Mouse (Mus musculus) cerebellum, postnatal 36 days (tissue): ENCODE results near the gene Emilin1.
A peak's percentile ranks its signal among the peaks of the same experiment; 100 is the strongest.

Source experiments
- DNase-seq, 2 experiments: peaks; one replicate each; pipeline ENCODE4 v3.0.0; 2021 to 2022; ENCODE audit warnings: mixed read lengths in 2 of 2

Gene Emilin1

GRCm38 (mm10) chr5:30908426-30909299 is 4.5 kb upstream of the Emilin1 start:
- DNase-seq = no peak

DNA sequence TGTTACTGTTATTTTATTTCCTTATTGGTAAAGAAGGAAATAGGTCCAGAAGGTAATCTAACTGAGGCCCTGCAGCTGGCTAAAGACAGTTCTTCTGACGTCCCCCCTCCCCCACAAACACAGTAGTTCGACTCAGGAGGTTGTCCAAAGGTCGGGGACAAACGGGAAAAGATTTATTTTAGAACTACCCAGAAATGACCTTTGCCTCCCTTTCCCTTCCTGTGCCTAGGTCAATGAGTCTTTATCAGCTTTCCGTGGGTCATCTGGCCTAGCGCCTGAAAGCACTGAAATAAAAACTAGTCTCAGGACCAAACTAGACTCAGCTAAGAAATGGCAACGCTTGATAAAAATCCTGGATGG is 3.9 kb upstream of the Emilin1 start:
- no peak for DNase-seq

DNA sequence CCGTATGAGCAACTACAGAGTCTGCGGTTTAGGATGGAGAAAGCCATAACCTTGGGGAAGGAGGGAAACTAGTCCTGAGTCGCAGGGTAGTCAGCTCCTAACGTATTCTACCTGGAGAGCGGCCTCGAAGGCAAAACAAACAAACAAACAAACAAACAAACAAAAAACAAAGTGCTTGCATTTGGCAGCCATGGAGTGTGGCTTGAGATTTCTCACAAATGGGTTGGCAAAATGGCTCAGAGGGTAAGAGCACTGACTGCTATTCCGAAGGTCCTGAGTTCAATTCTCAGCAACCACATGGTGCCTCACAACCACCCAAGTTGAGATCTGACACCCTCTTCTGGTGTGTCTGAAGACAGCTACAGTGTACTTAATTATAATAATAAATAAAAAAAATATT is 3.3 kb upstream of the Emilin1 start:
- DNase-seq = no peak

DNA sequence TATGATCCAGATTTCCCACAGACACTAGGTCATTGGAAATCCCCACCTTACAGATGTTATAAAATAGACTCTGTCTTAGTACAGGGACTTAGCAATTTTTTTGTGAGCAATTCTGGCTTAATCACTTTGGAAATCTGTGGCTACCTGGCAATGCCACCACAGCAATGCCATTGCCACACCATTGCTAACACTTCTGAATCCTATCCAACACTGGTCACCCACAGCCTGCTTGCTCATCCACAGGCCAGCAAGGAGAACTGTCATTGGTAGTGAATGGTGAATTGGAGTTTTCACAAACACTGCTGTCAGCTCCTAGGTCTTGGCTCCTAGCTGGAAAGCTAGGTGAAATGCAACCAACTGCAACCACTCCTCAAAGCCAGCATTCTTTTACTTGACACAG is 2.7 kb upstream of the Emilin1 start:
- DNase-seq = no peak

DNA sequence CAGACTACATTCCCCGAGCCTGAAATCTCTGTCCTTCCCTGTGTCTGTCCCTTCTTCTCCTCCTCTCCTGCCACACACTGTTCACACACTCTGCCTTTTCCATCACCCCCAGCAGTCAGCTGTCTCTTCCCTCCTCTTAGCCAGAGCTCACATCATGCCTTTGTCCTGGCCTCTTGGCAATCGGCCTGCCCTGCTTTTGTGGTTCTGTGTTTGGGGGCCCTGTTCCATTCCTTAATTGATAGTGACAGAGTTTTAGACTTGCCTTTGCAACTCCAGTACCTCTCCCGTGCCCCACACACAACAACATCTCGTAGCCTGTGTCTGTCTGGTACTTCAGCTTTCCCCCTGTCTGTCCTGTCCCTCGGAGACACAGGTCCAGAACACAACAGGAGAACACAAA is 1.0 kb upstream of the Emilin1 start:
- DNase-seq = no peak

- no peak for DNase-seq
These were observed 966 bp downstream of the Emilin1 start for GRCm38 (mm10) chr5:30914101-30914635.

DNA sequence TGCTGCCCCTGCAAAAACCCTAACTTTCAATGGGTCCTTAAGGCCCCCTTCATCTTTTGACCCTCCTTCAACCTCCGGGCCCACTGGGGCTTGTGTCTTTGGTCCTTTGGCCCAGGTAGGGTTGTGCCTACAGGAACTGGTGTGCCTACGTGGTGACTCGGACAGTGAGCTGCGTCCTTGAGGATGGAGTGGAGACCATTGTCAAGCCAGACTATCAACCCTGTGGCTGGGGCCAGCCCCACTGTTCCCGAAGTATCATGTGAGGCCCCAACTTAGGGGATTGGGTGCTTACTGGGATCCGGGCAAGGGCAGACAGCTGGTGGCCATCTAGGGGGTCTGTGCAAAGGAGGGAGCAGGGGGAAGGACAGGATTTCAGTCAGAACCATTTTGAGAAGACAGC is 1.6 kb downstream of the Emilin1 start:
- DNase-seq = no peak

DNA sequence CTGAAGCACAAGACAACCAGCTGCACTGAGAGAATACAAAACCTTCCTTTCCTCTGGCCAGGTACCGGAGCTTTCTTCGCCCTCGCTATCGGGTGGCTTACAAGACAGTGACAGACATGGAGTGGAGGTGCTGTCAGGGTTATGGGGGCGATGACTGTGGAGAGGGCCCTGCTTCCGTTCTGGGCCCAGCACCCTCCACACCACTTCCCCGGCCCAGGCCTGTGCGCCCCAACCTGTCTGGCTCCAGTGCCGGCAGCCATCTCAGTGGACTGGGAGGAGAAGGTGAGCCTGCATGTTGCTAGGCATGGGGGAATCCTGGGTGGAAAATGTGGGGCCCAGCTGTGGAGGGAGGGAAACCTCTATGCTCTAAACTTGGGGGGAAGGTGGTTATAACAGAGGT is 2.3 kb downstream of the Emilin1 start:
- DNase-seq = no peak

DNA sequence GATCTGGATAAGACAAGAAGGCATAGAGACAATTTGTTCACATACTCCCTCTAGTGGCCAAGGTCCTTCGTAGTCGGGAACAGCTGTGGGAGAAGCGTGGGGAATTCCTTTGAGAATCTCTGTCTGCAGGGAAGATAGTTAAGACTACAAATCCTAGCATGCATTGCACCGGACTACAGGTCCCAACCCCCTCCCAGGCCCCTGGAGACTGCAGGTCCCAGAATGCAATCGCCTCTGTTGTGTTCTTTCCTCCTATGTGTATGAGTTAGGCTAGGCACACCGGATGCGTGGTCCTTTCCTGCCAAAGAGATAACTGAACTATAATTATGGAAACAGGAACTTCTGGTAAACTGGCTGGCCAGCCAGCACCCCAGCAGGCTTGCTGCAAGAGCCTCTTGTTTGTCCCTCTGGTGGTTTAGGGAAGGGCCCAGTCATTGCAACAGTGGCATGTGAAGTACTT is 2.8 kb downstream of the Emilin1 start:
- peak; percentile 78 to 81 for DNase-seq

- no peak for DNase-seq
These were observed 3.6 kb downstream of the Emilin1 start for GRCm38 (mm10) chr5:30916841-30917240.

- no peak for DNase-seq
These were observed 4.1 kb downstream of the Emilin1 start for GRCm38 (mm10) chr5:30917348-30917747.

DNA sequence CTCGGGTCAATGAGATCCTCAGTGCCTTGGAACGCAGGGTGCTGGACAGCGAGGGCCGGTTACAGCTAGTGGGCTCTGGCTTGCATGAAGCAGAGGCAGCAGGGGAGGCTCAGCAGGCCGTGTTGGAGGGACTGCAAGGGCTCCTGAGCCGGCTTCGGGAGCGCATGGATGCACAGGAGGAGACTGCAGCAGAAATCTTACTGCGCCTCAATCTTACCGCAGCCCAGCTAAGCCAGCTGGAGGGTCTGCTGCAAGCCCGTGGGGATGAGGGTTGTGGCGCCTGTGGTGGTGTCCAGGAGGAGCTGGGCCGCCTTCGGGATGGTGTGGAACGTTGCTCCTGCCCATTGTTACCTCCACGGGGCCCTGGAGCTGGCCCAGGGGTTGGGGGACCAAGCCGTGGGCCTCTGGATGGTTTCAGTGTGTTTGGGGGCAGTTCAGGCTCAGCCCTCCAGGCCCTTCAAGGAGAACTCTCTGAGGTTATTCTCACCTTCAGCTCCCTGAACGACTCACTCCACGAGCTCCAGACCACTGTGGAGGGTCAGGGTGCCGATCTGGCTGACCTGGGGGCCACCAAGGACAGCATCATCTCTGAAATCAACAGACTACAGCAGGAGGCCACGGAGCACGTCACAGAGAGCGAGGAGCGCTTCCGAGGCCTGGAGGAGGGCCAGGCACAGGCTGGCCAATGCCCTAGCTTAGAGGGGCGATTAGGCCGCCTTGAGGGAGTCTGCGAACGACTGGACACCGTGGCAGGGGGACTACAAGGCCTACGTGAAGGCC is 4.9 kb downstream of the Emilin1 start:
- no peak for DNase-seq

- DNase-seq = no peak
These were observed 5.5 kb downstream of the Emilin1 start for GRCm38 (mm10) chr5:30918691-30919090.

DNA sequence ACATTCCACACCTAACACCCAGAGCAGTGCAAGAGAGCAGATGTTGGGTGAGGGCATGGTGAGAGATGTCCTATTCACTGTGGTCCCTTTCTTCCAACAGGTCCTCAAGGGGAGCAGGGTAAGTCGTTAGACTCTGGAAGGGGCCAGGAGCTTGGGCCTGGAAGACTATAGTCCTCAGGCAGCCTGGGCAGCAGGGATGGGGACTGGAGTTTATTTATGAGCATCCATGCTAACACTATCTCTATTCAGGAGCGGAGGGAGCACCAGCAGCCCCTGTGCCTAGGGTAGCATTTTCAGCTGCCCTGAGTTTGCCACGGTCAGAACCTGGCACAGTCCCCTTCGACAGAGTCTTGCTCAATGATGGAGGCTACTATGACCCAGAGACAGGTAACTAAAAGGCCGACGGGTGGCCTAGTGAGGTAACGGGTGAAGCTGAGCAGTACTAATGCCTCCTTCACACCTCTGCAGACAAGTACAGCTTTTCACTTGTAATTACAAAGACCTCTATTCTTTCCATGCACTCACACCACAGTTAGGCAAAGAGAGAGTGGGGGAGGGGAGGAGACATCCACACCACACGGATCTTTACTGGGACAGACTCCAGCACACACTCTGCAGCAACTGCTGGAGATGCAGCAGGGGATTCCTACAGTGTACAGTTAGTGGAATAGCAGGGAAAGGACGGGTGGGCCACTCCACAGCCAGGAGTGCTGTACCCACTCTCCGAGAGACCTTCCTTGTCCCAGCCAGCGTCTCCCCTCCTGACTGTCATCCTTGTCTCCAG is 6.8 kb downstream of the Emilin1 start:
- no peak for DNase-seq

- DNase-seq = no peak
These were observed 7.4 kb downstream of the Emilin1 start for GRCm38 (mm10) chr5:30920621-30921020.

DNA sequence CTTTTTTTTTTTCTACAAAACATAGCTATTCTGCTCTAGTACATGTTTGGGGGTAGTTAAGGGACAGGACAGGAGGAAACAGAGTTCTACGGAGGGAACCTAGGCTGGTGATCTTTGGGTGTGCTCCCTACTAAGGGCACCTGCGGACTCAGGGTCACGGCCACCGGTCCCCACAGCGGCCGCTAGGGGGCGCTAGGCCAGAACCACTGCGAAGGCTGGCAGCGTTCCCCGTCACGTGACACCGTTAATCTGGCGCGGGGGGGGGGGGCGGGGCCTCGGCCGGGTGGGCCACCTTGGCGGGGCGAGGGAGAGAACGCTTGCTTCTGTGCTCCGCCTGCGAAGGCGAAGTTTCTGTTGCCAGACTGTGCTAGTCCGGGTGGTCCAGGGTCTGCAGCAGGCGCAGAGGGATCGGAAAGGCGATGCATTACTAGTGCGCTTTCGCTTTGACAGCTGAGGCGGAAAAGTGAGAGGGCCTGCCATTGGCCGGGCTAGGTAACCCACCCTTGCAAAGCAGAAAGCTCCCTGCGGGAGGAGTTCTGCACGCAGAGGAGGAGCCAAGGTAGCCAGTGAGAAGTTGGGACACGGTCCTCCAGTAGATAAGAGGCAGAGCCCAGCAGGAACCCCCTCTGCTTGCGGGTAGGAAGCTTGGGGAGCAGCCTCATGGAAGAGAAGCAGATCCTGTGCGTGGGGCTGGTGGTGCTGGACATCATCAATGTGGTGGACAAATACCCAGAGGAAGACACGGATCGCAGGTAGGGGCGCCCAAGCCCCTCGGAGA is 8.2 kb downstream of the Emilin1 start, which contains the start of gene Khk:
Khk (plus strand) TSS at position 176 of the 778 bp plus-strand sequence.
- peak; percentile 96 to 97 for DNase-seq

DNA sequence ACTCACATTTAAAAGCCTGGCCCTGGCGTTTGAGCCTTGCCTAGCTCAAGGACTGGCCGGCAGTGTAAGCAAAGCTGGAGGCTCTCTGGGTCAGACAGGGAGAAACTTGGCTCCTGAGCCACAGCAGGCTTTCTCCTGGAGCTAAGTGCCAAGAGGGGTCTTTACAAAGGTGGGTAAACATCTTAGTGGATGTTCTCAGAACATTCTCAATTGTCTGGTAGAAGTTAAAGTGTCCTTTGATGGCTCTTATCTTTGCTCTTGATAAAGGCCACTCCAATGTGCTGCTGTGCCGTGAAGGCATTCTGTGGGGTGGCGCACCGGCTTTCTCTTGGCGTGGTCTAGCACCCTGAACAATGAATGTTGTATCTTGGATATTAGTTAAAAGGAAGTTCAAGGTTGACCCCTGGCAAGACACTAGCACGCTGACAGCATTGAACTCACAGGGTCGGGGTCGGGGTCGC is 9.4 kb downstream of the Emilin1 start:
- no peak for DNase-seq

GRCm38 (mm10) chr5:30923119-30923518 is 9.9 kb downstream of the Emilin1 start:
- DNase-seq = no peak

DNA sequence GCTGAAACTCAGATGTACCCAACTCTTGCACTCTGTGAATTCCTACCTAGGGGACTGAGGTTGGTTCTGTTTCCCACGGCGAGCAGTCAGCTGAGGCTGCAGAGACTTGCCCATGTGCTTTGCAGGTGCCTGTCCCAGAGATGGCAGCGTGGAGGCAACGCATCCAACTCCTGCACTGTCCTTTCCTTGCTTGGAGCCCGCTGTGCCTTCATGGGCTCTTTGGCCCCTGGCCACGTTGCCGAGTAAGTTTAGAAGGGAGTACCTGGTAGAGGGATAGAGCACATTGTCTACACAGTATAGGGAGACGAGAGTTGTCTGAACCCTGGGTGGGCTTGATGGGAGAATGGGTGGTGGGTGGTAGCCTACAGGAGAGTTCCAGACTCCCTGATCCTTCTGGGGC is 11.4 kb downstream of the Emilin1 start:
- DNase-seq = no peak

- no peak for DNase-seq
These were observed 12.0 kb downstream of the Emilin1 start for GRCm38 (mm10) chr5:30925217-30925616.

GRCm38 (mm10) chr5:30926073-30926472 is 12.9 kb downstream of the Emilin1 start:
- DNase-seq = no peak
